Mouse (Mus musculus): ENCODE data around the gene Tfb2m. TPM values are rescaled to one million over a fixed set of nuclear protein-coding genes. Genes with fewer than 3 reads are reported as not detected.

The Tfb2m gene
- polyA plus RNA-seq, 1 experiment from 2014 or later: 22.9 TPM

GRCm38 (mm10) chr1:179511895-179512294 is 34.2 kb downstream of the Tfb2m start:
- H3K4me1 ChIP-seq: peaks cover 7% of the 10 kb centered on the region
- WGBS: 92% methylated on average over 7 of the region's 7 CpGs

GRCm38 (mm10) chr1:179510546-179511340 is 35.3 kb downstream of the Tfb2m start:
- WGBS: 87% methylated on average over 13 of the region's 13 CpGs
- Histone ChIP-seq H3K27ac (no peak overlapping the region), H3K9me3 (no peaks in the 10 kb centered on the region), H3K27me3 (ENCODE audit: poor library complexity, severe bottlenecking) (no peaks in the 10 kb centered on the region), H3K4me3 (no peak overlapping the region), H3K36me3 (replicated peaks) (no peaks in the 10 kb centered on the region), H3K4me1 (no peaks in the 10 kb centered on the region)
- DNase-seq (ENCODE audit: extremely low spot score, low spot score): no peak

More at GRCm38 (mm10) chr1:179511895-179512294, 34.2 kb downstream of the Tfb2m start:
- no peak overlapping the region for H3K4me3 ChIP-seq
- no peaks in the 10 kb centered on the region for H3K27me3 ChIP-seq (ENCODE audit: poor library complexity, severe bottlenecking)
- no peaks in the 10 kb centered on the region for H3K36me3 ChIP-seq (replicated peaks)
- H3K9me3 ChIP-seq: no peaks in the 10 kb centered on the region
- DNase-seq (ENCODE audit: extremely low spot score, low spot score): no peak
- no peak overlapping the region for H3K27ac ChIP-seq

GRCm38 (mm10) chr1:179506530-179507315 is 39.3 kb downstream of the Tfb2m start:
- Histone ChIP-seq H3K36me3 (replicated peaks) (no peaks in the 10 kb centered on the region), H3K4me1 (no peaks in the 10 kb centered on the region), H3K27ac (no peak overlapping the region), H3K27me3 (ENCODE audit: poor library complexity, severe bottlenecking) (no peaks in the 10 kb centered on the region), H3K9me3 (no peaks in the 10 kb centered on the region), H3K4me3 (no peak overlapping the region)
- 67% methylated on average over 9 of the region's 9 CpGs for WGBS
- DNase-seq (ENCODE audit: extremely low spot score, low spot score): no peak

- no peaks in the 10 kb centered on the region for H3K4me1 ChIP-seq
- no peaks in the 10 kb centered on the region for H3K9me3 ChIP-seq
- H3K4me3 ChIP-seq: no peak overlapping the region
- no peaks in the 10 kb centered on the region for H3K27me3 ChIP-seq (ENCODE audit: poor library complexity, severe bottlenecking)
- 26% methylated on average over 3 of the region's 3 CpGs for WGBS
- H3K27ac ChIP-seq: no peak overlapping the region
- no peaks in the 10 kb centered on the region for H3K36me3 ChIP-seq (replicated peaks)
- no peak for DNase-seq (ENCODE audit: extremely low spot score, low spot score)
Observed at GRCm38 (mm10) chr1:179502565-179502964, 43.5 kb downstream of the Tfb2m start.

GRCm38 (mm10) chr1:179499257-179499656 is 46.8 kb downstream of the Tfb2m start:
- H3K4me3 ChIP-seq: no peak overlapping the region
- H3K9me3 ChIP-seq: no peaks in the 10 kb centered on the region
- no peak for DNase-seq (ENCODE audit: extremely low spot score, low spot score)
- H3K27me3 ChIP-seq (ENCODE audit: poor library complexity, severe bottlenecking): no peaks in the 10 kb centered on the region
- 84% methylated on average over 3 of the region's 3 CpGs for WGBS
- H3K4me1 ChIP-seq: no peaks in the 10 kb centered on the region
- H3K36me3 ChIP-seq (replicated peaks): no peaks in the 10 kb centered on the region
- no peak overlapping the region for H3K27ac ChIP-seq

GRCm38 (mm10) chr1:179492908-179493307 is 53.2 kb downstream of the Tfb2m start:
- 83% methylated on average over 5 of the region's 5 CpGs for WGBS
- no peak overlapping the region for H3K27ac ChIP-seq
- no peak overlapping the region for H3K4me3 ChIP-seq
- no peaks in the 10 kb centered on the region for H3K36me3 ChIP-seq (replicated peaks)
- H3K27me3 ChIP-seq (ENCODE audit: poor library complexity, severe bottlenecking): no peaks in the 10 kb centered on the region
- no peaks in the 10 kb centered on the region for H3K9me3 ChIP-seq
- H3K4me1 ChIP-seq: no peaks in the 10 kb centered on the region
- DNase-seq (ENCODE audit: extremely low spot score, low spot score): no peak

GRCm38 (mm10) chr1:179488520-179488919 is 57.5 kb downstream of the Tfb2m start:
- Histone ChIP-seq H3K27me3 (ENCODE audit: poor library complexity, severe bottlenecking) (no peaks in the 10 kb centered on the region), H3K4me1 (peaks cover 16% of the 10 kb centered on the region), H3K9me3 (no peaks in the 10 kb centered on the region), H3K27ac (no peak overlapping the region), H3K4me3 (no peak overlapping the region), H3K36me3 (replicated peaks) (no peaks in the 10 kb centered on the region)
- 96% methylated on average over 5 of the region's 5 CpGs for WGBS
- no peak for DNase-seq (ENCODE audit: extremely low spot score, low spot score)

- Histone ChIP-seq H3K4me1 (peaks cover 16% of the 10 kb centered on the region), H3K9me3 (no peaks in the 10 kb centered on the region), H3K4me3 (no peak overlapping the region), H3K36me3 (replicated peaks) (no peaks in the 10 kb centered on the region), H3K27ac (no peak overlapping the region), H3K27me3 (ENCODE audit: poor library complexity, severe bottlenecking) (no peaks in the 10 kb centered on the region)
- 87% methylated on average over 5 of the region's 5 CpGs for WGBS
- DNase-seq (ENCODE audit: extremely low spot score, low spot score): no peak
Observed at GRCm38 (mm10) chr1:179487990-179488389, 58.1 kb downstream of the Tfb2m start.

- WGBS: 86% methylated on average over 2 of the region's 2 CpGs
- Histone ChIP-seq H3K9me3 (no peaks in the 10 kb centered on the region), H3K36me3 (replicated peaks) (no peaks in the 10 kb centered on the region), H3K27ac (no peak overlapping the region), H3K27me3 (ENCODE audit: poor library complexity, severe bottlenecking) (no peaks in the 10 kb centered on the region), H3K4me1 (peaks cover 16% of the 10 kb centered on the region), H3K4me3 (no peak overlapping the region)
- DNase-seq (ENCODE audit: extremely low spot score, low spot score): no peak
Observed at GRCm38 (mm10) chr1:179487238-179487637, 58.8 kb downstream of the Tfb2m start.

- WGBS: 57% methylated on average over 3 of the region's 3 CpGs
- no peaks in the 10 kb centered on the region for H3K36me3 ChIP-seq (replicated peaks)
- no peaks in the 10 kb centered on the region for H3K9me3 ChIP-seq
- peaks cover 16% of the 10 kb centered on the region for H3K4me1 ChIP-seq
- no peak overlapping the region for H3K4me3 ChIP-seq
- H3K27me3 ChIP-seq (ENCODE audit: poor library complexity, severe bottlenecking): no peaks in the 10 kb centered on the region
- 0 out of 2 replicates have a peak overlapping the region, but pooled peaks have one; percentile 48 for H3K27ac ChIP-seq
- DNase-seq (ENCODE audit: extremely low spot score, low spot score): no peak
Observed at GRCm38 (mm10) chr1:179485784-179486540, 60.1 kb downstream of the Tfb2m start.

- H3K27me3 ChIP-seq (ENCODE audit: poor library complexity, severe bottlenecking): no peaks in the 10 kb centered on the region
- WGBS: 86% methylated on average over 4 of the region's 4 CpGs
- peaks cover 13% of the 10 kb centered on the region for H3K4me1 ChIP-seq
- no peak overlapping the region for H3K4me3 ChIP-seq
- DNase-seq (ENCODE audit: extremely low spot score, low spot score): no peak
- H3K9me3 ChIP-seq: no peaks in the 10 kb centered on the region
- H3K27ac ChIP-seq: no peak overlapping the region
- no peaks in the 10 kb centered on the region for H3K36me3 ChIP-seq (replicated peaks)
Observed at GRCm38 (mm10) chr1:179480862-179481261, 65.2 kb downstream of the Tfb2m start.

Measured in forebrain, embryonic 10.5 days (tissue).